Mouse (Mus musculus) hindbrain, embryonic 10.5 days (tissue): ENCODE measurements around the gene Gm42421. TPM values are rescaled to one million over a fixed set of nuclear protein-coding genes. Genes with fewer than 3 reads are reported as not detected.

Experiments used
- DNase-seq: peaks from one replicate; pipeline ENCODE4 v3.0.0-alpha.2; 2017; ENCODE audit warnings: low spot score
- H3K27ac ChIP-seq: fragments of 300-500 bp; sonication (generic); 2 replicates; pipeline ENCODE4 v1.5.1; 2016; ENCODE audit warnings: mild to moderate bottlenecking, moderate library complexity
- H3K27me3 ChIP-seq: fragments of 300-500 bp; sonication (generic); 2 replicates; pipeline ENCODE4 v1.6.1; 2016; ENCODE audit warnings: mild to moderate bottlenecking; ENCODE audit not compliant: poor library complexity, insufficient read depth, severe bottlenecking
- H3K36me3 ChIP-seq: fragments of 300-500 bp; sonication (generic); 2 replicates; pipeline ENCODE4 v1.6.1; 2016; ENCODE audit warnings: mild to moderate bottlenecking, moderate library complexity
- H3K4me1 ChIP-seq: fragments of 300-500 bp; sonication (generic); replicated peaks from 2 replicates; pipeline ENCODE4 v1.6.1; 2016; ENCODE audit warnings: mild to moderate bottlenecking
- H3K4me3 ChIP-seq: fragments of 300-500 bp; sonication (generic); 2 replicates; pipeline ENCODE4 v1.5.1; 2016; ENCODE audit warnings: mild to moderate bottlenecking, moderate library complexity
- H3K9me3 ChIP-seq: fragments of 300-500 bp; sonication (generic); 2 replicates; pipeline ENCODE4 v1.6.1; 2016; ENCODE audit warnings: mild to moderate bottlenecking, moderate library complexity
- WGBS: fragments of 180-500 bp; shearing (Covaris S2); methylation state at CpG from one replicate; pipeline ENCODE4 v1.1.7; 2016; 5-methylcytosine and 5-hydroxymethylcytosine counted together
- polyA plus RNA-seq: library from polyadenylated mRNA; unstranded; fragments of >200 nt; fragmentation: Nextera tagmentation; extraction: Ambion mirVana; gene quantifications from 2 replicates; pipeline ENCODE4 v1.2.1, GENCODE M21; 2016

Gene Gm42421
- polyA plus RNA-seq, 1 experiment from 2014 or later: 0.56 TPM

- 91% methylated on average over 2 of the region's 2 CpGs for WGBS
- Histone ChIP-seq H3K27me3 (no peaks in the 10 kb centered on the region), H3K4me1 (0 out of 2 replicates have a peak, but pooled peaks cover 7% of the 10 kb centered on the region), H3K9me3 (no peaks in the 10 kb centered on the region), H3K4me3 (no peak overlapping the region), H3K27ac (no peak overlapping the region), H3K36me3 (peaks cover 44% of the 10 kb centered on the region)
- no peak for DNase-seq
These were observed 54.4 kb downstream of the Gm42421 start for GRCm38 (mm10) chr5:143982361-143982760.

- H3K27ac ChIP-seq: no peak overlapping the region
- 0 out of 2 replicates have a peak, but pooled peaks cover 7% of the 10 kb centered on the region for H3K4me1 ChIP-seq
- H3K9me3 ChIP-seq: no peaks in the 10 kb centered on the region
- H3K36me3 ChIP-seq: peaks cover 75% of the 10 kb centered on the region
- H3K4me3 ChIP-seq: no peak overlapping the region
- DNase-seq: no peak
- 94% methylated on average over 7 of the region's 7 CpGs for WGBS
- H3K27me3 ChIP-seq: no peaks in the 10 kb centered on the region
These were observed 57.4 kb downstream of the Gm42421 start for GRCm38 (mm10) chr5:143985381-143985780.

Other genes starting within 250 kb of the Gm42421 start
- gene Usp42, start 195.9 kb upstream of the Gm42421 start, polyA plus RNA-seq: 27.0 and 28.4 TPM in 2 replicates
- gene Eif2ak1, start 110.4 kb upstream of the Gm42421 start, polyA plus RNA-seq: 45.0 and 48.4 TPM in 2 replicates
- 0.32 and 0.37 TPM in 2 replicates for gene Ankrd61, start 30.5 kb upstream of the Gm42421 start, polyA plus RNA-seq
- gene Aimp2, start 18.3 kb upstream of the Gm42421 start, polyA plus RNA-seq: 127 and 134 TPM in 2 replicates
- 30.7 and 35.8 TPM in 2 replicates for gene Pms2, start 18.2 kb upstream of the Gm42421 start, polyA plus RNA-seq
- gene Rsph10b, start 4.9 kb downstream of the Gm42421 start, polyA plus RNA-seq: 1.1 and 1.3 TPM in 2 replicates
- 94.2 and 95.5 TPM in 2 replicates for gene Ccz1, start 86.7 kb downstream of the Gm42421 start, polyA plus RNA-seq
- not detected in 2 replicates for gene Ocm, start 98.5 kb downstream of the Gm42421 start, polyA plus RNA-seq
- gene Lmtk2, start 172.3 kb downstream of the Gm42421 start, polyA plus RNA-seq: 5.4 and 5.8 TPM in 2 replicates